Mouse (Mus musculus) heart, embryonic 16.5 days (tissue): ENCODE data around the gene Cyp8b1. TPM values are rescaled to one million over a fixed set of nuclear protein-coding genes. Genes with fewer than 3 reads are reported as not detected.

Source experiments
- ATAC-seq: fragments of 200-750 bp; cut with Nextera tagmentation; replicated peaks from 2 replicates; pipeline ENCODE4 v1.8.0; 2017; ENCODE audit warnings: moderate number of reproducible peaks; ENCODE audit not compliant: insufficient read depth, low FRiP score; ENCODE audit errors: extremely low read depth
- H3K27ac ChIP-seq: fragments of 300-500 bp; sonication (generic); 2 replicates; pipeline ENCODE4 v1.5.1; 2014; ENCODE audit warnings: mild to moderate bottlenecking, low read length, control low read depth, moderate library complexity
- H3K27me3 ChIP-seq: fragments of 300-500 bp; sonication (generic); 2 replicates; pipeline ENCODE4 v1.6.1; 2014; ENCODE audit warnings: low read length, mixed read lengths; ENCODE audit not compliant: control insufficient read depth, insufficient read depth
- H3K36me3 ChIP-seq: fragments of 300-500 bp; sonication (generic); 2 replicates; pipeline ENCODE4 v1.6.1; 2014; ENCODE audit not compliant: control insufficient read depth, insufficient read depth
- H3K4me1 ChIP-seq: fragments of 300-500 bp; sonication (generic); 2 replicates; pipeline ENCODE4 v1.6.1; 2014; ENCODE audit warnings: low read length, mixed read lengths; ENCODE audit not compliant: control insufficient read depth, insufficient read depth
- H3K4me2 ChIP-seq: fragments of 300-500 bp; sonication (generic); 2 replicates; pipeline ENCODE4 v1.6.1; 2014; ENCODE audit warnings: low read depth, mild to moderate bottlenecking, control low read depth, low read length
- H3K4me3 ChIP-seq: fragments of 300-500 bp; sonication (generic); 2 replicates; pipeline ENCODE4 v1.5.1; 2014; ENCODE audit warnings: mild to moderate bottlenecking, control low read depth, low read length
- H3K9ac ChIP-seq: fragments of 300-500 bp; sonication (generic); 2 replicates; pipeline ENCODE4 v1.6.1; 2014; ENCODE audit warnings: low read length, control low read depth
- H3K9me3 ChIP-seq: fragments of 300-500 bp; sonication (generic); replicated peaks from 2 replicates; pipeline ENCODE4 v1.6.1; 2016; ENCODE audit warnings: low read length; ENCODE audit not compliant: control insufficient read depth
- WGBS: fragments of 180-500 bp; shearing (Covaris S2); extraction: QIAGEN DNeasy Blood & Tissue Kit; methylation state at CpG from one replicate; pipeline ENCODE4 v1.1.7; 2014; 5-methylcytosine and 5-hydroxymethylcytosine counted together
- polyA plus RNA-seq: library from polyadenylated mRNA; unstranded; fragments of >200 nt; fragmentation: Nextera tagmentation; extraction: Ambion mirVana; gene quantifications from 2 replicates; pipeline ENCODE4 v1.2.1, GENCODE M21; 2015

Gene Cyp8b1
- polyA plus RNA-seq, 1 experiment from 2014 or later = 0.13 TPM

DNA sequence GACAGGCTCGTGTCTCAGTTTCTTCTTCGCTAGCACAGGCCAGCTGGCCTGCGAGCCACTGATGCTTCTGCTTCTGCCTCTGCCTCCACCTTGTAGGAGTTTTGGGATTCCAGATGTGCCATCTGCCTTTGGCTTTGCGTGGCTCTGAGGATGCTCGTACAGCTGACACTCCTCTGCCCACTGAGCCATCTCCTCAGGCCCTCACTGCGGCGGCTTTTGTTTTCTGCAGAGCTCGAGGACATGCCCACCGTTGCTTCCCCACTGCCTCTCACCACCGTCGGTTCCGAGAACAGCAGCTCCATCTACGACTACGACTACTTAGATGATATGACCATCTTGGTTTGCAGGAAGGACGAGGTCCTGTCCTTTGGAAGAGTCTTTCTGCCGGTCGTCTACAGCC, 7.8 kb downstream of the Cyp8b1 start:
- Histone ChIP-seq H3K27me3 (no peaks in the 10 kb centered on the region), H3K36me3 (no peaks in the 10 kb centered on the region), H3K4me2 (no peak overlapping the region), H3K27ac (no peak overlapping the region), H3K4me3 (no peak overlapping the region), H3K9ac (no peak overlapping the region), H3K4me1 (no peaks in the 10 kb centered on the region), H3K9me3 (no peaks in the 10 kb centered on the region)
- 89% methylated on average over 17 of the region's 17 CpGs for WGBS
- ATAC-seq = no peak

DNA sequence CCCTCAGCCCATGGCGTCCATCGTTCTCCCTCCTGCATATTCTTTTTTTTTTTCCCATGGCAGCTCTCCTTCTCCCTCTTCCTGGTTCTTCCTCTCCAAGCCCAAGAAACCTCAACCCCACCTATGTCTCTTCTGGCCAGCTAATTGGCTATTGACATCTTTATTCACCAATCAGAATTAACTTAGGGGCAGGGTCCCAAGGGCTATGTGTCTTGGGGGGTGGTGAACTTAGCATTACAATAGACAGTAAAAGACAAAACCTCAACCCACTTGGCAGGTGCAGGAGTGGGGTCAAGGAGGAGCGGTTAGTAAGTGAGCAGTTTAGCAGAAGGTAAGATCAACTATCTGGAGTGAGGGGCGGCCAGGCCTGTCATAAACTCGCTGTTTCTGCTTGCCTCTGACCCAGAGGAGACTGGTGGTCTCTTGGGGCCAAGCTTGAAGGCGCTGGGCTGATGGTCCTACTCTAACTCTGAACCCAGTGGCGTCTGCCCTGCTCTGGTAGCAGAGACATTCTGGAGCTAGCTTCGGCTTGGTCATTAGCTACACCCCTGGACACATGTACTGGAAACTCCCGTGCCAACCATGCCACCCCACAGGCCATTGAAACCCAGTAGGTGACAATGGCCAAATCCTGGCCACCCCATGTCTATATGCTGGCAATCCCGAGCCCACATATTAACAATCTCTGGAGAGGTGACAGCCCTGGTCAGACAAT, 8.6 kb downstream of the Cyp8b1 start:
- ATAC-seq = no peak
- 73% methylated on average over 10 of the region's 10 CpGs for WGBS

DNA sequence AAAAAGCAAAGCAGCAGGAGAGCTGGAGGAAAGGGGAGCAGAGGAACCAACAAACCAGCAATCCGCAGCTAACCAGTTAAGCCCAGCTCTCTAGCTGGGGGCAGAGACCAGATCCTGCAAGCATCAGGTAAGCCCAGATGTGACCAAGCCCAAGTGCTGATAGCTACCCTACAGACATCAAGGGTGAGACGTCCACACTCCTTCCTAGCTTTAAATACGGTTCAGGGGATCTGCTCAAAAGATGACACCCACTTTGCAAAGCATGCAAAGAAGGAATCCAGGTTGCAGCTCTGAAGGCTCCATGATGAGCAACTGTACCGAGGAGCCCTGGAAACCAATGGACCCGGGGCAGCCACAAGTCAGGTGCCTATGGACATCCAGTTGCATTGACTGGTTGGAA, 9.6 kb downstream of the Cyp8b1 start:
- no peaks in the 10 kb centered on the region for H3K9me3 ChIP-seq
- H3K27ac ChIP-seq = no peak overlapping the region
- no peaks in the 10 kb centered on the region for H3K36me3 ChIP-seq
- H3K4me1 ChIP-seq = no peaks in the 10 kb centered on the region
- ATAC-seq = no peak
- H3K9ac ChIP-seq = no peak overlapping the region
- no peaks in the 10 kb centered on the region for H3K27me3 ChIP-seq
- WGBS = 77% methylated on average over 5 of the region's 5 CpGs
- H3K4me2 ChIP-seq = no peak overlapping the region
- no peak overlapping the region for H3K4me3 ChIP-seq

More for the DNA sequence above, 8.6 kb downstream of the Cyp8b1 start:
- H3K36me3 ChIP-seq = no peaks in the 10 kb centered on the region
- H3K4me1 ChIP-seq = no peaks in the 10 kb centered on the region
- H3K4me2 ChIP-seq = no peak overlapping the region
- no peak overlapping the region for H3K4me3 ChIP-seq
- no peaks in the 10 kb centered on the region for H3K27me3 ChIP-seq
- H3K9ac ChIP-seq = no peak overlapping the region
- no peak overlapping the region for H3K27ac ChIP-seq
- H3K9me3 ChIP-seq = no peaks in the 10 kb centered on the region

DNA sequence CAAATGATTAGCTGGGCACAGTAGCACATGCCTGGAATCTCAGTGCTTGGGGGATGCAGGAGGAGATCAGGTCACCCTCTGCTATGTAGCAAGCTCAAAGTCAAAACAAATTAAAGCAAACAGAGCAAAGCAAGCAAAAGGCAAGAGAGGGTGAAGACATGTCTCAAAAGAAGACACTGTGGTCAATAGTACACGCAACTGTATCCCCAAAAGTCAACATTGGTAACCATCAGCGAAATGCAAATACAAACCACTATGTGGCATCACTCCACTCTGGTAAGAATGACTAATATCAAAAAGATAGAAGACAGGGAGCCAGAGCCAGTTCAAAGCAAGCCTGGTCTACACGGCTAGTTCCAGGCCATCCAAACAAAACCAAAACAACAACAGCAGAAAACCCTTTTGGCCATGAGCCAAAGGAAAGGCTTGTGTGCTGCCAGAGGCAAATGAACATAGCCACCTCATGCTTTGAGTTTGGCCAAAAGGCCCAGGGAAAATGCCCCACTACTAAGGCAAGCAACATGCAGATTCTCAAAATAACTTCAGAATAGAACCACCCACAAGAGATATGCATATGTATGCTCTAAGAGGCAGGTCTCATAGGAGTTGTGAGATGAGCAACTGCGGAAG, 10.4 kb downstream of the Cyp8b1 start:
- H3K36me3 ChIP-seq = no peaks in the 10 kb centered on the region
- H3K27ac ChIP-seq = no peak overlapping the region
- no peak for ATAC-seq

DNA sequence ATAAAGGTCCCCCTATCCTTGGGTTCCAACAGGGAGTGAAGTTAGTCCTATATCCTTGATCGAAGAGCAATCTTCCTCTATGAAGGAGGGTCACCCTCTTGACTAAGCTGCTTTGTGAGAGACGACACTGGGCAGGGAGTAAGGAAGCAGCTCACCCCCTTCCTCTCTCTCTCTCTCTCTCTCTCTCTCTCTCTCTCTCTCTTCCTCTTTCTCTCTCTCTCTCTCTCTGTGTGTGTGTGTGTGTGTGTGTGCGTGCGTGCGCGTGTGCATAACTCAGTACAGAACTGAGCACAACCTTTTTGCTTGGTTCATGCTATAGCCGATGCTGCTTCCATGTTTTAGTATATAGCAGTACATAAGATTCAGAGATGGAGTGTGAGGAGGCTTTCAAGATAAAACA, 11.2 kb downstream of the Cyp8b1 start:
- WGBS = 81% methylated on average over 7 of the region's 7 CpGs
- H3K4me1 ChIP-seq = no peaks in the 10 kb centered on the region
- no peak overlapping the region for H3K4me2 ChIP-seq
- no peak overlapping the region for H3K9ac ChIP-seq
- H3K27me3 ChIP-seq = no peaks in the 10 kb centered on the region
- ATAC-seq = no peak
- no peaks in the 10 kb centered on the region for H3K9me3 ChIP-seq
- no peak overlapping the region for H3K27ac ChIP-seq
- H3K4me3 ChIP-seq = no peak overlapping the region
- H3K36me3 ChIP-seq = no peaks in the 10 kb centered on the region

More for the DNA sequence above, 10.4 kb downstream of the Cyp8b1 start:
- Histone ChIP-seq H3K27me3 (no peaks in the 10 kb centered on the region), H3K4me3 (no peak overlapping the region), H3K9ac (no peak overlapping the region), H3K9me3 (no peaks in the 10 kb centered on the region), H3K4me2 (no peak overlapping the region), H3K4me1 (no peaks in the 10 kb centered on the region)
- 65% methylated on average over 4 of the region's 4 CpGs for WGBS

DNA sequence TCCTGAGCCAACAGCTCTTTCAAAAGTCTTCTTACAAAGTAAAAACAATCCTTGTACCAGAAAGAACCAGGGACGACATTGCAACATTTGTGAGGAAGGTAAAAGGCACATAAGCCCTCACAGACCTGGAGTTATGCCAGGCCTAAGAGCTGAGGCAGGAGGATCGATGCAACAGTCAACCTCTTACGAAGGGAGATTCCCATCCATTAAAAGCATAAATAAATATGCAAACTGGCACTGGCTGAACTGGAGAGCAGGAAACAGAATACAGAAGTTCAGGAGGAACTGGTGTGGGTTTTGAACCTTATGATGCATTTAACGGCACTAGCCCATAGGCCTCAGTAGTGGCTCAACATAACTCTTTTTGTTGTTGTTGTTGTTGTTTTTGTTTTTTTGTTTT, 11.8 kb downstream of the Cyp8b1 start:
- no peak for ATAC-seq
- no peaks in the 10 kb centered on the region for H3K27me3 ChIP-seq
- no peak overlapping the region for H3K27ac ChIP-seq
- no peak overlapping the region for H3K4me2 ChIP-seq
- WGBS = 79% methylated on average over 4 of the region's 4 CpGs
- H3K36me3 ChIP-seq = no peaks in the 10 kb centered on the region
- no peaks in the 10 kb centered on the region for H3K4me1 ChIP-seq
- H3K9ac ChIP-seq = no peak overlapping the region
- no peaks in the 10 kb centered on the region for H3K9me3 ChIP-seq
- H3K4me3 ChIP-seq = no peak overlapping the region

DNA sequence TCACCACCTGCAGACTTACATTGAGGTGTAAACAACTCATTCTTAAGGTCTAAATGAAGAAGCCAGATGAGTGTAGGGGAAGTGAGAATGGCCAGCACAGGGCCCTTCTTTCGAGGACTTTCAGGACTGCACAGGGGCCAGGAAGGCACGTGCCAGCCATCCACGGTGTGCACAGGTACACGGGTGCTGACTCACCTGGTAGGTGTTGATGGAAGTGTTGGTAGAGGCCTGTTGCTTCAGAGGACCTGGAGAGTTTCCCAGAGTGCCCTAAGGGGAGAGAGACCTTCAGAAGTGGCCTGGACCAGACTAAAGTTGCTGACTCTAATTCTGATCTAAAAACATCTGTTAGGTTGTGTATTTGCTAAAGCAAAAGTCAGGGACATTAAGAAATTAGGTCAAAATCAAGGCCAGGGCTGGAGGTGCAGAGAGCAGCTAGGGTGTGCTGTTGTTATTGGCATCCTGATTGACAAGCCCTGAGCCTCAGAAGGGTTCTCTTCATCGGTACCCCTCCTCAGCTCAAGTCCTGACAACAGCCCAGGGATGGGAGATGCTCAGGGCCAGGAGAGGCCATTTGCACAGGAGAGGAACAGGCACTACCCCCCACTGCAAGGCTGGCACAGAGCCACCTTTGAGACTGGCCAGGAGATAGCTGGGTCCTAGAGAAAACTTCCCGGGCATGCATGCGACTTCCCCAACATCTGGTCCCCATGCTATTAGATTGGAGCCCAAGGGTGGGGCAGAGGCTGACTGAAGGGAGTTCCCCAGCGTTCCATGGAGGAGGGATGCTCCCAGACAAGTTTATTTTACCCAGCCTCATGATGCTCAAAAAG, 12.4 kb downstream of the Cyp8b1 start:
- H3K9ac ChIP-seq = no peak overlapping the region
- no peaks in the 10 kb centered on the region for H3K27me3 ChIP-seq
- no peaks in the 10 kb centered on the region for H3K4me1 ChIP-seq
- 61% methylated on average over 8 of the region's 8 CpGs for WGBS
- ATAC-seq = no peak
- no peaks in the 10 kb centered on the region for H3K9me3 ChIP-seq
- H3K27ac ChIP-seq = no peak overlapping the region
- H3K4me2 ChIP-seq = no peak overlapping the region
- H3K36me3 ChIP-seq = no peaks in the 10 kb centered on the region
- no peak overlapping the region for H3K4me3 ChIP-seq

DNA sequence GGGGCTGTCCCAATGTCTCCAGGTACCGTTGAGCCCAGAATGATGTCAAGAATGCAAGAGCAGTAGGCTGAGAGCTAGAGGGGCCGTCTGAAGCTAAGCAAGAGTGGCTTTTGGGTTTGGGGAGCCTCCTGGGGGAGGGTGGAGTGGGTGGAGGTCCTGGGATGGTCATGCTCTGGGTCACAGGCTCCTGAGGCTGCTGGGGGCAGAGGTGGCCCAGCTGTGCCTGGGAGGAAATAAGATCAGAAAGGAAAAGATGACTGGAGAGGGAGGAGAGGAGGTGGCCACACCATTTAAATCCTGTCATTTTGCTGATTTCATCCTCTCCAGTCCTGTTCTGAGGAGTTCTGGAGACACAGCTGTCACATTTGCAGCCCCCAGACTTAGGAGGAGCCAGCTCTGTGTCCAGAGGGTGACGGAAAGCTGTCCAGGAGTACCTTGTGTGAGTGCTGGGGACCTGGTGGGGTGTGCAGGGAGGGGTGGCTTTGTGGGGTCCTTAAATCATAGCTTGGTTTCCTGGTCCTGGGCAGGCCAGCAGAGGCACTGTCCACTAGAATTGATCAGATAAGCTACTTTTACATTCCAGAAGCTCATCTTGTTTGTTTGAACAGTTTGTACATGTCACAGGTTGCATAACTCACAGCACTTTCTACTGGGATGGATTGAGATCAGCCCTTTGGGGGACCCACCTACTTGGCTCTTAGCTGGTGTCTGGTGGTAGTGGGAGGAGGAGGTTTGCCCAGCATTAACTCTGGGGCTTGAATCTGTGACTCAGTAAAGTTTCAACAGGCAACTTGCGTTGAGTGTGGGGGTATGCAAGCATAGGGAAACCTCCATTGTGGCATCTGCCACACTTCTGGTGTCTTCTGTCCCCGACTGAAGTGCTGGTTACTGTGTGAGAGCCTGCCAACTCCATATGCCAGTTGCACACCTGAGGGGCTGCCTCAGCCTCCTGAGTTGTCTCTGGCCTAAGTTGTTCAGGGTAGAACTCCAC, 14.1 kb downstream of the Cyp8b1 start:
- Histone ChIP-seq H3K9me3 (no peaks in the 10 kb centered on the region), H3K9ac (no peak overlapping the region), H3K27ac (no peak overlapping the region), H3K36me3 (no peaks in the 10 kb centered on the region), H3K4me3 (no peak overlapping the region), H3K4me2 (no peak overlapping the region), H3K27me3 (no peaks in the 10 kb centered on the region), H3K4me1 (0 out of 2 replicates have a peak, but pooled peaks cover under 1% of the 10 kb centered on the region)
- 66% methylated on average over 5 of the region's 5 CpGs for WGBS
- ATAC-seq = no peak
